Mouse (Mus musculus) kidney, adult 2 months (tissue): ENCODE data around the gene Fgf12. TPM values are rescaled to one million over a fixed set of nuclear protein-coding genes. Genes with fewer than 3 reads are reported as not detected.

Experiments used
- DNase-seq: peaks from one replicate; pipeline ENCODE4 v3.0.0; 2021
- H3K27ac ChIP-seq: fragments of 200-500 bp; 2 replicates; pipeline ENCODE4 v1.5.1; 2012; ENCODE audit warnings: low read depth, low read length, control low read depth, inconsistent platforms; ENCODE audit not compliant: insufficient read depth
- H3K27me3 ChIP-seq: fragments of 200-500 bp; replicated peaks from 2 replicates; pipeline ENCODE4 v1.6.1; 2012; ENCODE audit warnings: mild to moderate bottlenecking, moderate library complexity, low read length, inconsistent platforms; ENCODE audit not compliant: control insufficient read depth, insufficient read depth
- H3K36me3 ChIP-seq: fragments of 200-500 bp; 2 replicates; pipeline ENCODE4 v1.6.1; 2012; ENCODE audit warnings: mild to moderate bottlenecking, moderate library complexity, low read length, inconsistent platforms; ENCODE audit not compliant: control insufficient read depth, insufficient read depth
- H3K4me1 ChIP-seq: fragments of 200-500 bp; 2 replicates; pipeline ENCODE4 v1.6.1; 2011; ENCODE audit warnings: low read length; ENCODE audit not compliant: control insufficient read depth, insufficient read depth
- H3K4me3 ChIP-seq: fragments of 200-500 bp; 2 replicates; pipeline ENCODE4 v1.5.1; 2011; ENCODE audit warnings: mild to moderate bottlenecking, low read depth, low read length, control low read depth; ENCODE audit not compliant: insufficient read depth
- CTCF ChIP-seq: fragments of 200-500 bp; conservative IDR thresholded peaks from 2 replicates; pipeline ENCODE4 v1.5.1; 2011; ENCODE audit warnings: low read depth, mild to moderate bottlenecking, control low read depth, low read length, moderate library complexity, mixed read lengths; ENCODE audit not compliant: insufficient read depth, insufficient read length
- POLR2A ChIP-seq: fragments of 200-500 bp; IDR thresholded peaks from one replicate; pipeline ENCODE4 v1.6.1; 2011; ENCODE audit warnings: low read depth, low read length, control low read depth
- WGBS: fragments of 180-500 bp; shearing (Covaris S2); methylation state at CpG from one replicate; pipeline ENCODE4 v1.1.7; 2018; 5-methylcytosine and 5-hydroxymethylcytosine counted together
- polyA plus RNA-seq: library from polyadenylated mRNA; depleted of rRNA; stranded (reverse); fragments of >200 nt; gene quantifications from 2 replicates; pipeline ENCODE4 v1.2.3, GENCODE M21; 2012

Gene Fgf12
- polyA plus RNA-seq, 1 experiment: 0.74 TPM

GRCm38 (mm10) chr16:28444993-28445799, 307.7 kb downstream of the Fgf12 start:
- H3K27me3 ChIP-seq: peaks cover 6% of the 10 kb centered on the region
- under 1% methylated on average over 51 of the region's 51 CpGs for WGBS
- no peaks in the 10 kb centered on the region for H3K4me1 ChIP-seq
- peak; percentile 1 for DNase-seq
- peak overlapping the region; percentile 50 for H3K4me3 ChIP-seq
- H3K36me3 ChIP-seq: no peaks in the 10 kb centered on the region
- no peak overlapping the region for H3K27ac ChIP-seq
- TF ChIP-seq POLR2A: no peak
- no peak for TF ChIP-seq CTCF

- no peak for DNase-seq
- H3K4me3 ChIP-seq: no peak overlapping the region
- WGBS: 88% methylated on average over 1 of the region's 1 CpGs
- no peak overlapping the region for H3K27ac ChIP-seq
- no peak for TF ChIP-seq POLR2A
- TF ChIP-seq CTCF: no peak
- H3K4me1 ChIP-seq: no peaks in the 10 kb centered on the region
- no peaks in the 10 kb centered on the region for H3K36me3 ChIP-seq
- no peaks in the 10 kb centered on the region for H3K27me3 ChIP-seq
Observed at GRCm38 (mm10) chr16:28421617-28422016, 331.3 kb downstream of the Fgf12 start.

GRCm38 (mm10) chr16:28419693-28420299, 333.1 kb downstream of the Fgf12 start:
- Histone ChIP-seq H3K4me1 (no peaks in the 10 kb centered on the region), H3K4me3 (no peak overlapping the region), H3K27ac (no peak overlapping the region), H3K36me3 (no peaks in the 10 kb centered on the region), H3K27me3 (no peaks in the 10 kb centered on the region)
- WGBS: 38% methylated on average over 3 of the region's 3 CpGs
- DNase-seq: peak; percentile 3
- TF ChIP-seq POLR2A (no peak), CTCF (no peak)

- TF ChIP-seq CTCF (no peak), POLR2A (no peak)
- H3K27me3 ChIP-seq: no peaks in the 10 kb centered on the region
- H3K4me3 ChIP-seq: no peak overlapping the region
- WGBS: 76% methylated on average over 5 of the region's 5 CpGs
- H3K27ac ChIP-seq: no peak overlapping the region
- no peaks in the 10 kb centered on the region for H3K36me3 ChIP-seq
- no peaks in the 10 kb centered on the region for H3K4me1 ChIP-seq
- DNase-seq: no peak
Observed at GRCm38 (mm10) chr16:28411210-28411817, 341.6 kb downstream of the Fgf12 start.

GRCm38 (mm10) chr16:28408294-28408693, 344.6 kb downstream of the Fgf12 start:
- no peak for DNase-seq
- Histone ChIP-seq H3K4me1 (no peaks in the 10 kb centered on the region), H3K27me3 (no peaks in the 10 kb centered on the region), H3K36me3 (no peaks in the 10 kb centered on the region), H3K4me3 (no peak overlapping the region), H3K27ac (no peak overlapping the region)
- no peak for TF ChIP-seq CTCF
- 52% methylated on average over 7 of the region's 7 CpGs for WGBS

GRCm38 (mm10) chr16:28407892-28408291, 345.0 kb downstream of the Fgf12 start:
- no peaks in the 10 kb centered on the region for H3K27me3 ChIP-seq

GRCm38 (mm10) chr16:28404156-28404555, 348.7 kb downstream of the Fgf12 start:
- WGBS: 84% methylated on average over 1 of the region's 1 CpGs
- Histone ChIP-seq H3K4me3 (no peak overlapping the region), H3K27me3 (no peaks in the 10 kb centered on the region), H3K36me3 (no peaks in the 10 kb centered on the region), H3K4me1 (no peaks in the 10 kb centered on the region), H3K27ac (no peak overlapping the region)
- DNase-seq: no peak
- TF ChIP-seq POLR2A (no peak), CTCF (no peak)

More at GRCm38 (mm10) chr16:28407892-28408291, 345.0 kb downstream of the Fgf12 start:
- H3K36me3 ChIP-seq: no peaks in the 10 kb centered on the region
- H3K4me1 ChIP-seq: no peaks in the 10 kb centered on the region
- H3K4me3 ChIP-seq: no peak overlapping the region
- H3K27ac ChIP-seq: no peak overlapping the region
- TF ChIP-seq CTCF (no peak), POLR2A (no peak)
- DNase-seq: no peak
- 40% methylated on average over 2 of the region's 2 CpGs for WGBS
